Mouse (Mus musculus) urinary bladder, adult 2 months (tissue): Measurements from ENCODE around the gene Gm45785. TPM values are rescaled to one million over a fixed set of nuclear protein-coding genes. Genes with fewer than 3 reads are reported as not detected.

ENCODE experiments used
- DNase-seq: peaks from one replicate; pipeline ENCODE4 v3.0.0; 2022; ENCODE audit warnings: low spot score
- polyA plus RNA-seq: library from polyadenylated mRNA; depleted of rRNA; stranded (reverse); fragments of >200 nt; gene quantifications from 2 replicates; pipeline ENCODE4 v1.2.3, GENCODE M21; 2012

Gene Gm45785
- polyA plus RNA-seq, 1 experiment, result not detected

DNA sequence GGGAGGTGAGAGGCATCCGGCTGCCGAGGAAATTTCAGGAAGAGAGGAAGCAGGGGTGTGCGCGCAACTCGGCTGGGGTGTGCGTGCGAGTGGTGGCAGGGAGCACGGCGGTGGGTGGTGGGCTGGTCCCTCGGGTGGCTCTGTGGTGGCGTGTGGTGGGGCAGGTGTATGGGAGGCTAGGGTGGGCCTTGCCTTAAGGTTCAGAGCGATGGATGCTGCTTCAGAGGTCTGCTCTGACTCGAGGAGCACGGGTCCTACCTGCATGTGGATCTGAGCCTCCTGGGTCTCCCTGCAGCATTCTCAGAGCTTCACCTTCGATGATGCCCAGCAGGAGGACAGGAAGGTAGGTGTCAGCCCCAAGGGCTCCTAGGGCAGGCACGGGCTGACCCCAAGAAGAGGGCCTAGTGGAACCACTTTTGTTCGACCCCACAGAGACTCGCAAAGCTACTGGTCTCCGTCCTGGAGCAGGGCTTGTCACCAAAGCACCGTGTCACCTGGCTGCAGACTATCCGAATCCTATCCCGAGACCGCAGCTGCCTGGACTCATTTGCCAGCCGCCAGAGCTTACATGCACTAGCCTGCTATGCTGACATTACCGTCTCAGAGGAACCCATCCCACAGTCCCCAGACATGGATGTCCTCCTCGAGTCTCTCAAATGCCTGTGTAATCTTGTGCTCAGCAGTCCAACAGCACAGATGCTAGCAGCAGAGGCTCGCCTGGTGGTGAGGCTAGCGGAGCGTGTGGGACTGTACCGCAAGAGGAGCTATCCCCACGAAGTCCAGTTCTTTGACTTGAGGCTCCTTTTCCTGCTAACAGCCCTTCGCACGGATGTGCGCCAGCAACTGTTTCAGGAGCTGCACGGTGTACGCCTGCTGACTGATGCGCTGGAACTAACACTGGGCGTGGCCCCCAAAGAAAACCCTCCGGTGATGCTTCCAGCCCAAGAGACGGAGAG, 1.7 kb upstream of the Gm45785 start, which contains the start of gene Bet1l:
TSS of gene Bet1l (minus strand) at position 28 of the 956 bp plus-strand sequence.
- DNase-seq, result no peak

DNA sequence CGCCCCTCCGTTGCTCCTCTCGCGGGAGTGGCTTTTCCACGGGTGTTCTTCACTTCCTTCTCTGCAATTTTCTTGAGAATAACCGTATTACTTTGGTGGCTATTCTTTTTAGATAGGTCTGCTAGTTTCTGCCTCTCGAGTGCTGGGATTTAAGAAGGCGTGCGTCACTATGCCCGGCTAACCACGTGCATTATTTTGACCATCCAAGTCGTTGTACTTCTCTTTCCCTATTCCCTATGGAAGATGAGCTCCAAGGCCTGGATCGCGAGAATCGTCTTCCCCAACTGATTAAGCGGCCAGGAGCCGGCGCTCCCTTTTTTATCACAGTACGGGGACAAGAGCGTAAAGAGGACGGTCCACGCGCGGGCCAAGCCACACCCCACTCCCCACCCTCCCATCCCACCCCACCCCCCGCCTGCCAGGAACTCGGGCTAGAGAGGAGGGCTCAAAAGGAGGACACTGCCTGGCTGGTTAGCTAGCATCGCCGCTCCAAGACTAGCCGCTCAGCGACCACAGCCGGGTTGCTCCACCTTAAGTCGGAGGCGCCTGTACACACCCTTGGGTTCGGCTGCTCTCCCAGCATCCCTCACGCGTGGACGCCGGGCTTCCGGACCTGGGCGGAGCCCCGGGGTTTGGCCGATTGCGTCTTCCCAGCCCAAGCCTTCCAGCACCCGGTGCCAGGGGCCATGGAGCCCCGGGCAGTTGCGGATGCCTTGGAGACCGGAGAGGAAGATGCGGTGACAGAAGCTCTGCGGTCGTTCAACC, 836 bp upstream of the Gm45785 start, which contains the start of gene Ric8a:
TSS of gene Ric8a (plus strand) at position 173 of the 765 bp plus-strand sequence.
- DNase-seq, result peak; percentile 91

DNA sequence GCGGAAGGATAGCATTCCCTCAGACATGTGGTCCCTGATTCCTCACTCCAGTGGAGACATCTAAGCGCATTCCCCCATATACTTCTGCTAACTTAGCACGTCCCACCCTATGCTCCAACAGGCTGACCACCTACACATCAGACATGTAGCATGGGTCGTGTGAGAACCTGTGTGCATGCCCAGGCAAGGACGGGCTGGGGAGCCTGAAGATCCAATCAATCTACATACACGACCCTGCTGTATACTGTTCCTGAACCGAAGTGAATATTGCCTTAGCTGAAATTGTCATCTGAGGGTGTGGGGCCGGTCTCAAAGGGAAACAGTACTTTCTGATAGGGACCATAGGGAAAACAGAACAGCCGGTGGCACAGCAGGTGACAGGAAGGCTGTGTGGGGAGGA, 950 bp downstream of the Gm45785 start:
- no peak for DNase-seq

DNA sequence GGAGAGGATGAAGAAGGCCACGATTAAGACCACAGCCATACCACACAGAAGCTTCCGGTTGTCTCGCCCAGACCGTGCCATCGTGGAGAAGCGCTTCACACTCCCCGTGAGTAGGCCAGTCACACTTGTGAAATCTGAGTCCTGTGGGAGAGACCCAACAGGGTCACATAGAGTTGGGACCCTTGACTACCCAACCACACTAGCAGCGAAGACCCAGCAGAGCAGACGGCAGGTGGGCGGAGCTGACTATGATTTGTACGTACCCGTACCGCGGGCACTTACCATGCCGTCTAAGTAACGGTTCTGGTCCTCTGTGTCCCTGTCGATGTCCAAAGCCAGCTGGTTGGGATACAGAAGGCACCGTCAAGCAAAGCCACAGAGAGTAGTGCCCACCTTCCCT, 1.6 kb downstream of the Gm45785 start:
- no peak for DNase-seq

DNA sequence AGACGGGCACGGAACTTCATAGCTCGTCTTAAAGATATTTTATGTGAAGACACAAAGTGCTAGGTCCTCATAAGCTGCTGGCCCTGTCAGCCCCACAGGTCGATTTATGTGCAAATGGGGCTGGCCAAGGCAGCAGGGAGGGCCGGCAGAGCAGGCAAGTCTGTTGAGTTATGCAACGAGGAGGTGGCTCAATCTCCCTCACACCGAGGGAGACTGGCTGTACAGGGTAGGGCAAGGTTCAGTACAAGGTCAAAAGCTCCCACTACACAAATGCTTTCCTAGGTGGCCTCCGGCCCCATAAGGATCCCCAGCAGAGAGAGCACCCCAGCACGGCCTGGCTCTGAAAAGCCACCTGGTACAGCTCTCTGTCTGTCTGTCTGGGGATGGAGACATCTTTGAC, 2.7 kb downstream of the Gm45785 start:
- no peak for DNase-seq

DNA sequence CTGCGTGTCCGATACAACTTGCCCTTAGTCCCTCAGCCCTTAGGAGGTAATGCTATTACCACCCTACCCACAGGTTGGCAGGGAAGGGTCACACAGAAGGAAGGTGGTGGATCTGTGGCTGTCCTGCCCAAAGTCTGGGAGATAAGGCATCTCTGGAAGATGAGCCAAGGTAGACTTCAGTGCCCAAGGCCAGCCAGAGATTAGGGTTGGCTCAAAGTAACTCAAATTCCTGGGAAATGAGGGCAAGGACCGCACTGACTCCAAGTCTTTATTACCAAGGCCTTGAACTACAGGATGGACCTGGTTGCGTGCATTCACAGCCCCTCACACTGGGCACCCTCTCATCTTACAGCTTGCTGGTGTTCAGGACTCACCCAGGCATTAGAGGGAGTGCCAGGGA, 4.2 kb downstream of the Gm45785 start:
- DNase-seq, result no peak

DNA sequence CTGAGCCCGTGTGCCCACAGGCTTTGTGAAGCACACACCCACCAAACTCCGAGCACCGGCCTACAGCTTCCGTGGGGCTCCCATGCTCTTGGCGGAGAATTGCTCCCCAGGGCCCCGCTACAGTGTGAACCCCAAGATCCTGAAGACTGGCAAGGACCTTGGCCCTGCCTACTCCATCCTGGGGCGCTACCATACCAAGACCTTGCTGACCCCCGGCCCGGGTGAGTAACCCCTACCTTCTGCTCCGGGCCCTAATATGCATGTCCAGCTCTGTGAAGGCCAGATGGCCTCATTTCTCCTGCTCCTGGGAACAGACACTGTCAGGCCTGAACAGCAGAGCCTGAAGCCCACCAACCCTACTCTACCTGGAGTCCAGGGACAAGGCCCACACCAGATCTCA, 7.5 kb downstream of the Gm45785 start:
- no peak for DNase-seq

DNA sequence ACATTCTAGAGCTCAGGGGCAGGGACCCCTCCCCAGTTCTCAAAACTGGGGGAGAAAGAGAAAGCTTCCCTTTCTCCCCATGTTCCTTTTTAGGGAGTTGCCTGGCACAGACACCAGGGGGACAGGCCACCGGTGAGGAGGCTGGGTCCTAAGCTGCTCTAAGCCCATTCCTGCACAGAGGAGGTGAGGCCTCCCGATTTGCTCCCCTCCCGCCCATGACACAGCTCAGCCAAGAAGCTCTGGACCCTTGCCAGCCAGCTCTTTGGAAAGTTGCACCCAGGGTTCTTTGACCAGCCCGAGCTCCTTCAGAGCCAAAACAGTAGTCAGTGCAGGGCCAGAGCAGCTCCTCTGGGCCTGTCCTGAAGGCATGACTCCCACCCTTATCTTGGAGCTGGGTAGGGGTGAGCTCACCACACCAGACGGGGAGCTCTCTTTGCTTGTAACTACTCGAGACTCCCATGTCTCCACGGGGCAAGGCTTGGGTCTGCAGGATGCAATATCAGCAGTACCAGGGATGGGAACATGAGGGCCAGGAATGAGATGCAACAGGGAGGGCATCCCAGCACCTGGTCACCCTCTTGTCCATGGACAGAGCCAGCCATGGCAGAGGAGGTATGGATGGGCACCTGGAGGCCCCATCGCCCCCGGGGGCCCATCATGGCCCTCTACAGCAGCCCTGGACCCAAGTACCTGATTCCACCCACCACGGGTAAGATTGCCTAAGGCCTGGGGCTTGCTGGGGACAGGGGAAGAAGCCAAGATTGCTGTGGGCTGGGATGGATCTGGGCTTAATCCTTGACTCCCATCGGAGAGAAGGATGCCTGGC, 8.2 kb downstream of the Gm45785 start, which contains the start of gene Odf3:
TSS of gene Odf3 (plus strand) at position 51 of the 826 bp plus-strand sequence.
- DNase-seq, result no peak

DNA sequence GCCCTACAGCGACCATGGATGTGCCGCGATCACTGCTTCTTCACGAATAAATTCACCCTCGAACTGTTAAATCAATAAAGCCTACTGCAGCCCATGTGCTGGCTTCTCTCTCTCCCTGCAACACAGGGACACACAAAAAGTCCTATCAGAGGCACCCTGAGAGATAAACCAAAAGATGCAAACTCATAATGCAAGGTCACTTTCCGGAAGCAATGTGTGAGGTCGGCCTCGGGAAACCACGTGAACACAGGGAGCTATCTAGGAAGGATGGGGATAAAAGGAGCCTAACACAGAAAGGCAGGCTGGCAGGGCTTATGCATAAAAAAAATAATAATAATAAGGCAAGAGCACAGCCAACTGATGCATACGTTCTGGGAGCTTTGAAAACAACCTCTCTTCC, 9.5 kb downstream of the Gm45785 start:
- DNase-seq, result no peak

DNA sequence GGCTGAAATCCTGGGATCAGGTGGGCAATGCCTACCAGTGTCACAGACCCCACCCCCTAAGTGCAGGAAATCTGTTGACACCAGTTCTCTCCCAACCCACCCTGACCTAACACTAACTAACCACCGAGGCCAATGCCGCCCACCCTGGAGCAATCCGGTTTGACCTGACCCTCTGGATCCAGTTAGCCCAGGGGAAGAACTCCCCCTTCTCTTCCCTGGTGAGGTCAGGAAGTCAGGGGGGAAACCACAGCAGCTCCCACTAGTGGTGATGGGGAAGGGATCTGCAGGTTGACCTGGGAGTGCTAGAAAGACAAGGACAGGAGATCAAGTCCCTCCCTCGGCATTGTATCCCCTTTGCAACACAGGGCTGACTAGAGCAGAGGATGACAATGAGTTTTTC, 10.4 kb downstream of the Gm45785 start:
- no peak for DNase-seq

DNA sequence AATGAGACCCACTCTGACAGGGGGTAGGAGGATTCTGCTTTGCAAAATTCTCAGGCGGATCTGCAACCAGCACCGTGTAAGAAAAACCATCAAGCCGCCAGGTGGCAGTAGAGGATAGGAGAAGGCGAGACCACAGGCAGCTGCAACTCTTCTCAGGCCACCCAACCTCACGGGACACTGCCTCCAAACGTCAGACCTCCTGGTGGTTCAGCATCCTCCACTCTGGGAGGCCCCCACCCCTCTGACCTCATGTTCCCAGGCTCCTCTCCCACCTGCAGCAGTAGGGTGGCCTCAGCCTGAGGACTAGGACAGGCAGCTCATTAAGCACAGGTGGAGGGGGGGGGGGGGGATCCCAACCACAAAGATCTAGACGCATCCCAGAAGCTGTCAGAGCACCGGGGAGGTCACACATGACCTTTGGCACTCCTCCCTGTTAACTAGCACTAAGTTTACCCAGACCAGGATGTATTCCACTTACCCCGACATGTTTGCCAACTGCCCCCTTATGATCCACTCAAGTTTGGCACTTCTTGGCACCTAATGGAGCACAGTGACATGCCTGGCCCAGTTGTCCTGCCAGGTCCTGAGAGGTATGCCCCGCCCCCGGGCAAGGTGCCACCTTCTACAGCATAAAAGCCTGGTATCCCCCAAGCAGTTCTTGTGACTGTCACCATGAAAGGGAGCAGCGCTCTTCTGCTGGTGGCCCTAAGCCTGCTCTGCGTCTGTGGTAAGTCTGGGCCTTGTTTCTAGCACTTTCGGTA, 11.0 kb downstream of the Gm45785 start, which contains the start of gene Scgb1c1:
TSS of gene Scgb1c1 (plus strand) at position 643 of the 761 bp plus-strand sequence.
- peak; percentile 77 for DNase-seq

DNA sequence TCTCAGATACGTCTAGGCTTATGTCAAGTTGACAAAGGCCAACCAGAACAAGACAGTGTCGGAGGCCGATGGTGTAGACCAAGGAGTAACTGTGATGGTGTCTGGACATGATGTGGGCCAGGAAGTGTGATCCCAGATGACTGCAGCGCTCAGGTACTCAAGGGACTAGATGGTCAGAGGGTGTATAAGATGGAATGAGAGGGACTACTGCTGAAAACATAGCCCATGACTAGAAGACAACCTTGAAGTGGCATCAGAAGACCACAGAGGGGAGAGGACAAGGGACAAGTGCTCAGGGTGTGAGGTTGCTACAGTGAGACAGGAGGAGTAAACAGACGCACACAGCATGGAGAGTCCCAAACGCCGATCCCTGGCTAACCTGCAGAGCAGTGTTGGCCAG, 12.3 kb downstream of the Gm45785 start:
- DNase-seq, result peak; percentile 17

DNA sequence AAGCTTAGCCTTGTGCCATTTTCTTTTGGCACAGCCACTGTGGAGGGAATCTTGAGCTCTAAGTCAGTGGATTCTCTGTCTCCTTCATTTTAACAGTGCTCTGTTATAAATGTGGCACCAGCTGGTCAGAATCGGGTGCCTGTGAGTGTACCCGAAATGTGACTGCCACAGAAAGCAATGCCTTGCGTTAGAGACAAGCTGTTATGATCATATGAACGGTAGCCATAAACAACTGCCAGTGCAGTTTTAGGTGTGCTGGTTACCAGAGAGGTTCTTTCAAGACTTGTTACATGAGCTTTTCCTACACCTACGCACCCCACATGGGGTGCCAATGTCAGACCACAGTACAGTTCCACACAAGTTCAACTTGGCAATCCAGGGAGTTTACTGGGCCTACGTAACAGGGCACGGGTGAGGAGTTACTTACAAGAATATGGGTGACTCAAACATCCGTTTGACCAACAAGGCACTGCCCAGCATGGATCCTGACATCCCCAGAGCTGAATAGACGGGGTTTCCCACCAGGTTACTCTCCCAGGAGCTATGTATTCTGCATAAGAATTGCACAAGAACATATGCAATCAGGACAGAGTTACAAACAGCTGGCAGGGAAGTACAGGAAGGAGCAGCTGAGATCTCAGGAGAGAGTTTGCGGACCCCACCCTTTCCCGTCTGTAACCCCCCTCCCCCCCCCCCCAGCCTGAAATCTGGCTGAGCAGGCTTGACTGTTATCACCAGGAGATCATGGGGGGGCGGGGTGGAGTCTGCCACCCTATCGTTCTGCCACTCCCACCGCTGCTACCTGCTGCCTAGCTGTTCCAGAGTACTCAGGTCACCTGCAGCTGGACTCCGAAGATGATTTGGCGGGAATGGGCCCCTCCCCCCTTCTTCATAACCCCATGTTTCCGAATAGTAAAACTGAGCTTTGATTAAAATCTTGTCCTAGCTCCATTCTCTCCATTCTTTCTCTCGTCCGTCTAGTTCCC, 15.1 kb downstream of the Gm45785 start:
- peak; percentile 19 for DNase-seq

DNA sequence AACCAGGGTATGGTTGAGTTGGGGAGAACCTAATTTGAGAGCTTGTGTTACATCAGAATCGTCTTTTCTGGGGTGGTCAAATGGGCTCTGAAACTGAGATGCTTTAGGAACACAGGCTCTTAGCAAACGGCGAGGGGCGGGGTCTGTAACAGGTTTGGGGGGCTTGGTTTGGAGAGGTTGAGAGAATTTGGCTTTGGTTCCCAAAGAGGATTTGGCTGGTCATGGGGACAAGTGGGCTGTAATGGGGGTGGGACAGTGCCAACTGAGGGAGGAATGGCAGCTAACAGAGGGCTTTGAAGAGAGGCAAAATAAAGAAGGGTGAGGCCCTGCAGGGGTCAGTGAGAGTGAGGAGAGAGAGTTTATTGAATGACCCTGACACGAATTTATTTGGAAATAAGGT, 16.6 kb downstream of the Gm45785 start:
- DNase-seq, result peak; percentile 13

DNA sequence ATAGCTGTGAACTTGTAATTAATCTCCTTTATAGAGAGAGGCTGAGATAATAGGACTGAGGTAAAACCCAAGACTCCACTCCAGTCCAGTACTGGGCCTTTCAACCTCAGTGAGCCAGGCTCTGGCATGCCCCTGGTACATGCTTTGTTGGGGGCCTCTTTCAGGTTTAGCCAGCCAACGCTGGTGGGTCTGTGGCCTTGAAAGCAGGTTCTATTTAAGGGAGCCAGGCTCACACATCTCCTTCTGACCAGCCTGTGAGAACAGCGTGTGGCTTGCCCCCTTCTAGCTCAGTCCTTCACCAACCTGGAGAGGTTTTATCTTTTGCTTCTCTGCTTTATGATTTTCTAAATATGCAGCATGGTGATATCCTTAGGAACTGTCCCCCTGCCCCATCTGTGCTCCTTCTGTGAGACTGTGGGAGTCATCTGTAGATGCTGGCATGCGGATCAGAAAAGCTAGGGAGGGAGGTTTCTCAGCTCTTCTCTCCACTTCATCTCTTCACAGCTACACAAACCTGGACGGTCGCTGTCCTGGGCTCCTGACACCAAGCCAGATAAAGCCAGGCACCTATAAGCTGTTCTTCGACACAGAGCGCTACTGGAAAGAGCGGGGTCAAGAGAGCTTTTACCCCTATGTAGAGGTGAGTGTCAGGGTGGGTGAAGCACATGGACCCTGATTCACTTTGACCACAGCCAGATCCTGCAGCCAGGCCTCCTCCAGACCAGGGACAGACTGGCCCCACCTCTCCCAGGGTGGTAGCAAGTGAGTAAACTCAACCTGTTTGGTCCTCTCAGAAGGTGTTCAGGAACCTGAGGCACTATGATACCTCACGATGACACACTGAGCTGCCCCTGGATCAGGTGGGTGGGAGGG, 19.7 kb downstream of the Gm45785 start:
- peak; percentile 16 for DNase-seq

DNA sequence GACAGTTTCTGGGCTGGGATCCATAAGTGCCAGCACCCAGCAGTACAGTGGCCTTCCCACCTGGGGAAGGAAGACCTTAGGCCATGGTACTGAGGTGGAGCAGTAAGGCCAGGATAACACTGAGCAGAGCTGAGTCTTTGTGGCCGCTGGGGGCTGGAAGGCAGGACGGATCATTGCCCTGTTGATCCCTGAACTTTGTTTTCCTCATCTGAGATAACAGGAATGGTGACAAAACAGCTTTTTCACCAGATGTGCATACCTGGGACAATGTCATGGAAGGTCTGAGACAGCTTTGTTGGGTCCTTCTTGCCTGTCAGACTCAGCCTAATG, 20.4 kb downstream of the Gm45785 start:
- peak; percentile 15 for DNase-seq

DNA sequence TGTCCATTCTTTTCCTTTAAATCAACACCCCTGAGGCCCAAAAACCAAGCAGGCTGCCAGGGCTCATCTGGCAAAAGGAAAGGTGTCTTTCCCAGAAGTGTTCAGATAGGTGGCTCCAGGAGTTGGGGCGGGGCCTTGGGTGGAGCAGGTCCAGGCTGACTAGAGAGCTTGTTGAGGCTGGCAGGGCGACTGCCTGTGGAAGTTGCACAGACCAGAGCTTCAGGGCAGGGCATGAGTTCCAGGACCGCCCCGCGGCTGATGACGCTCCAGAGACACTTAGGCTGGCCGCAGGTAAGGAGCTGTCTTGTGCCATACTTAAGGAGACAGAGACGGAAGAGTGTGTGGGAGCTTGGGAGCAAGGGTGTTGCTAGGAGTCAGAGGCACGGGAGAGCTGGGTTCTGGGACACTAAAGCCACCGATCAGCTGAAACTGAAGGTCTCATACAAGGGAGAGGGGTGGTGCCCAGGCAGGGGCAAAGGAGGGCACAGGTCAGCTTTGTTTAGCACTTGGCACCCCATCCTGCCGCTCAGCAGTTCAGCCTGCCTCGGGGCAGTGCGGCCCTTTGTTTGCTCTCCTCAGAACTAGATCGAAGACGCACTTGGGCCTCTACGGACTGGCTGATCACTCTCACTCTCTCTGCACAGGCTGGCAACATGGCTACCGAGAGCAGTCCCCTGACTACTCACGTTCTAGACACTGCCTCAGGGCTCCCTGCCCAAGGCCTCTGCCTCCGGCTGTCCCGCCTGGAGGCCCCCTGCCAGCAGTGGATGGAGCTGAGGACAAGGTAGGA, 21.0 kb downstream of the Gm45785 start, which contains the start of gene Urah:
TSS of gene Urah (plus strand) at position 51 of the 790 bp plus-strand sequence.
- DNase-seq, result peak; percentile 46

DNA sequence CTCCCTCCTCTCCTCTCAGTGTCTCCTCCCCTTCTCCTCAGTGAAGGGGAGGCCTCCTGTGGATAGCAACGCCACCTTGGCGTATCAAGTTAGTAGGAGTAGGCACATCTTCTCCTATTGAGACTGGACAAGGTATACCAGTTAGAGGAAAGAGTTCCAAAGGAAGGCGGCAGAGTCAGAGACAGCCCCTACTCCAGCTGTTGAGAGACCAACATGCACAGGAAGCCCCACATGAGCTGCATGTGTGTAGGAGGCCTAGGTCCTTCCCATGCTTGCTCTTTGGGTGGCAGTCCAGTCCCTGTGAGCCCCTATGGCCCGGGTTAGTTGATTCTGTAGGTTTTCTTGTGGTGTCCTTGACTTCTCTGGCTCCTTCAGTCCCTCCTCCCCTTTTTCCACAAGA, 22.8 kb downstream of the Gm45785 start:
- no peak for DNase-seq
